Mouse (Mus musculus): ENCODE measurements around the gene Cdkl3.

The Cdkl3 gene

GRCm38 (mm10) chr11:52003772-52004528 is at the start of gene Cdkl3:
TSS of gene Cdkl3 (plus strand) at chr11:52004221.
- DNase-seq (ENCODE audit: low read depth, low spot score) = peak; percentile 96

- DNase-seq (ENCODE audit: low read depth, low spot score) = no peak
Observed at GRCm38 (mm10) chr11:51956112-51956511, 47.9 kb upstream of the Cdkl3 start.

- no peak for DNase-seq (ENCODE audit: low read depth, low spot score)
Observed at GRCm38 (mm10) chr11:51957760-51958159, 46.3 kb upstream of the Cdkl3 start.

GRCm38 (mm10) chr11:51959511-51959910 is 44.5 kb upstream of the Cdkl3 start:
- no peak for DNase-seq (ENCODE audit: low read depth, low spot score)

GRCm38 (mm10) chr11:51960061-51960460 is 44.0 kb upstream of the Cdkl3 start:
- DNase-seq (ENCODE audit: low read depth, low spot score) = no peak

GRCm38 (mm10) chr11:51960967-51961471 is 43.0 kb upstream of the Cdkl3 start:
- DNase-seq (ENCODE audit: low read depth, low spot score) = peak; percentile 35

- DNase-seq (ENCODE audit: low read depth, low spot score) = no peak
Observed at GRCm38 (mm10) chr11:51961761-51962160, 42.3 kb upstream of the Cdkl3 start.

GRCm38 (mm10) chr11:51962277-51962676 is 41.7 kb upstream of the Cdkl3 start:
- DNase-seq (ENCODE audit: low read depth, low spot score) = no peak

- DNase-seq (ENCODE audit: low read depth, low spot score) = no peak
Observed at GRCm38 (mm10) chr11:51966651-51967050, 37.4 kb upstream of the Cdkl3 start.

GRCm38 (mm10) chr11:51967443-51968401 is 36.3 kb upstream of the Cdkl3 start, which contains the start of gene Cdkn2aipnl:
TSS of gene Cdkn2aipnl (plus strand) at chr11:51967661.
- peak; percentile 99 for DNase-seq (ENCODE audit: low read depth, low spot score)

- peak; percentile 79 for DNase-seq (ENCODE audit: low read depth, low spot score)
Observed at GRCm38 (mm10) chr11:51968896-51969295, 35.1 kb upstream of the Cdkl3 start.

- DNase-seq (ENCODE audit: low read depth, low spot score) = peak; percentile 36
Observed at GRCm38 (mm10) chr11:51969511-51969910, 34.5 kb upstream of the Cdkl3 start.

- no peak for DNase-seq (ENCODE audit: low read depth, low spot score)
Observed at GRCm38 (mm10) chr11:51971644-51972043, 32.4 kb upstream of the Cdkl3 start.

- DNase-seq (ENCODE audit: low read depth, low spot score) = no peak
Observed at GRCm38 (mm10) chr11:51999611-52000289, 4.3 kb upstream of the Cdkl3 start.

- DNase-seq (ENCODE audit: low read depth, low spot score) = peak; percentile 99
Observed at GRCm38 (mm10) chr11:52000290-52000962, 3.6 kb upstream of the Cdkl3 start, which contains the start of gene Ube2b. TSS of gene Ube2b (minus strand) at chr11:52000762.

- no peak for DNase-seq (ENCODE audit: low read depth, low spot score)
Observed at GRCm38 (mm10) chr11:52001341-52001740, 2.7 kb upstream of the Cdkl3 start.

GRCm38 (mm10) chr11:52001861-52002260 is 2.2 kb upstream of the Cdkl3 start:
- no peak for DNase-seq (ENCODE audit: low read depth, low spot score)

GRCm38 (mm10) chr11:52002842-52003504 is 1.0 kb upstream of the Cdkl3 start:
- peak; percentile 30 for DNase-seq (ENCODE audit: low read depth, low spot score)

- no peak for DNase-seq (ENCODE audit: low read depth, low spot score)
Observed at GRCm38 (mm10) chr11:52003505-52003771, 583 bp upstream of the Cdkl3 start.

- no peak for DNase-seq (ENCODE audit: low read depth, low spot score)
Observed at GRCm38 (mm10) chr11:52005586-52005985, 1.6 kb downstream of the Cdkl3 start.

GRCm38 (mm10) chr11:52011011-52011410 is 7.0 kb downstream of the Cdkl3 start:
- no peak for DNase-seq (ENCODE audit: low read depth, low spot score)
